Mouse (Mus musculus) left cerebral cortex, postnatal 36 days (tissue): ENCODE measurements around the gene Phf11c. TPM values are rescaled to one million over a fixed set of nuclear protein-coding genes. Genes with fewer than 3 reads are reported as not detected.
A peak's percentile ranks its signal among the peaks of the same experiment; 100 is the strongest.
"Not testable (repeated sequence)": the region's sequence is repeated elsewhere in the genome, so short reads cannot be mapped to it uniquely, and the experiment has no call there.

Experiments
- DNase-seq, 2 experiments: peaks; one replicate each; pipeline ENCODE4 v3.0.0; 2021 to 2022; ENCODE audit warnings: low spot score in 2 of 2, mixed read lengths in 1 of 2
- intact Hi-C: fragments of 180-260 bp; cut with DNase I; formaldehyde crosslinking; loops from one replicate; pipeline ENCODE4 v1.15.1; 2025
- total RNA-seq, 2 experiments: library from RNA; stranded (reverse); gene quantifications; 2 replicates each; pipeline ENCODE4 v1.2.3; 2021

The Phf11c gene
- under 1 TPM; 0.17 to 0.61 TPM for total RNA-seq

GRCm38 (mm10) chr14:59395281-59395680 is at the start of gene Phf11c:
Gene Phf11c (minus strand): TSS chr14:59395381.
- DNase-seq = no peak
- intact Hi-C loops = no loop called here

- intact Hi-C loops = no loop called here
- no peak for DNase-seq
Observed at GRCm38 (mm10) chr14:59441472-59441805, 46.3 kb upstream of the Phf11c start.

- intact Hi-C loops = no loop called here
- peak; percentile 94 to 95 for DNase-seq
Observed at GRCm38 (mm10) chr14:59440558-59441471, 45.6 kb upstream of the Phf11c start, which contains the start of the genes Setdb2 and Cab39l. Gene Setdb2 (minus strand): TSS chr14:59440884. Gene Cab39l (plus strand): TSS chr14:59440972.

GRCm38 (mm10) chr14:59440039-59440438 is 44.9 kb upstream of the Phf11c start:
- DNase-seq = no peak
- intact Hi-C loops = no loop called here

GRCm38 (mm10) chr14:59438505-59438904 is 43.3 kb upstream of the Phf11c start:
- intact Hi-C loops = no loop called here
- no peak for DNase-seq

- intact Hi-C loops = no loop called here
Observed at GRCm38 (mm10) chr14:59437398-59437797, 42.2 kb upstream of the Phf11c start.

GRCm38 (mm10) chr14:59435206-59435605 is 40.0 kb upstream of the Phf11c start:
- intact Hi-C loops = no loop called here
- DNase-seq = no peak

More at GRCm38 (mm10) chr14:59437398-59437797, 42.2 kb upstream of the Phf11c start:
- no peak for DNase-seq

- DNase-seq = no peak
- intact Hi-C loops = no loop called here
Observed at GRCm38 (mm10) chr14:59433902-59434301, 38.7 kb upstream of the Phf11c start.

GRCm38 (mm10) chr14:59430556-59430955 is 35.4 kb upstream of the Phf11c start:
- no peak for DNase-seq
- intact Hi-C loops = no loop called here

GRCm38 (mm10) chr14:59422912-59423663 is 27.9 kb upstream of the Phf11c start:
- intact Hi-C loops = no loop called here

GRCm38 (mm10) chr14:59418171-59418570 is 23.0 kb upstream of the Phf11c start:
- DNase-seq = no peak
- intact Hi-C loops = no loop called here

More at GRCm38 (mm10) chr14:59422912-59423663, 27.9 kb upstream of the Phf11c start:
- DNase-seq = no peak

- intact Hi-C loops, DNase-seq: not testable (repeated sequence)
Observed at GRCm38 (mm10) chr14:59414979-59415378, 19.8 kb upstream of the Phf11c start.

GRCm38 (mm10) chr14:59396999-59397398 is 1.8 kb upstream of the Phf11c start:
- intact Hi-C loops = no loop called here
- no peak for DNase-seq

- intact Hi-C loops = not testable (repeated sequence)
- peak; percentile 18 to 38 for DNase-seq
Observed at GRCm38 (mm10) chr14:59390181-59390580, 5.0 kb downstream of the Phf11c start.

- intact Hi-C loops = loop anchor here (5.0 kb wide), 1 partner anchor 168 kb away; no protein-coding TSS in a partner anchor
- DNase-seq = no peak
Observed at GRCm38 (mm10) chr14:59389532-59389931, 5.6 kb downstream of the Phf11c start.

GRCm38 (mm10) chr14:59370348-59371068 is 24.7 kb downstream of the Phf11c start:
- intact Hi-C loops = no loop called here
- DNase-seq = no peak

- DNase-seq = no peak
- intact Hi-C loops = no loop called here
Observed at GRCm38 (mm10) chr14:59366386-59367105, 28.6 kb downstream of the Phf11c start.

GRCm38 (mm10) chr14:59365244-59365644 is 29.9 kb downstream of the Phf11c start, which contains the start of gene Phf11d:
Gene Phf11d (minus strand): TSS chr14:59365470.
- DNase-seq = no peak

GRCm38 (mm10) chr14:59341189-59341588 is 54.0 kb downstream of the Phf11c start, which contains the start of gene Phf11b:
Gene Phf11b (minus strand): TSS chr14:59341351.
- intact Hi-C loops, DNase-seq: not testable (repeated sequence)

More at GRCm38 (mm10) chr14:59365244-59365644, 29.9 kb downstream of the Phf11c start, which contains the start of gene Phf11d:
- intact Hi-C loops = no loop called here
